Mouse (Mus musculus) cerebellum, adult 9-11 months (tissue): ENCODE results near the gene Sult5a1.

Source experiments
- DNase-seq: peaks from one replicate; pipeline ENCODE4 v3.0.0; 2022

The Sult5a1 gene

GRCm38 (mm10) chr8:123100288-123100687 is 57.8 kb downstream of the Sult5a1 start:
- DNase-seq, result no peak

DNA sequence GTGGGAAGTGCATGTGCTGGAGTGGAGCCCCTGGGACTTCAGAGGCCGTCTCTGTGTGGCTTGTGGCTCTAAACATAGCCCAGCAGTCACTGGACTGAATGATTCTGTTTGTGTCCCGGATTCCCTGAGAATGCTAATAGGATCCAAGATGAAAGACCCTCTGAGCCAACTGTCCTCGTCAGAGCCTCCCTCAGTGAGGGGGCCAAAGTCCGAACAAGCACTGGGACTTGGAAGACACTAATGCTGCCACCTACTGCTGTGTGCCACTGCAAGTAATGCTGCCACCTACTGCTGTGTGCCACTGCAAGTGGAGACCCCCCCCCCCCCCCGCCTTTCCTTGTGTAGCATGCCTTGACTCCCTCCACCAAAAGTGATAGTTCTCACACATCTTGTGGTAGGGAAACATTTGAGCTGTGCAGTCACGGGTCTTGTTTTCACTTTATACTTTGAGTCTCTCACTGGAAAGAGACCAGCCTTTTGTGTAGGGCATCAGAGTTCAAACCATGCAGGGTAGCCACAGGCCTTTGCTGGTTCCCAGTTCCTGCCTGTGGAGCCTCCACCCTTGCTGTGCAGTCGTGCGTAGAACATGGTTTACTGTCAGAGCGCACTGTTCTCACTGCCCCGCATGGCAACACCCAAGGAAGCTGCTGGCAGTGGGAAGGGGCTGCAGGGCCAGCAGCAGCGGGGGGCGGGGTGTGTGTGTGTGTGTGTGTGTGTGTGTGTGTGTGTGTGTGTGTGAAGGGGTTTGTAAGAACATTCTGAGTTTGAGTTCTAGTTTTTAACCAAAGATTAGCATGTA is 60.1 kb downstream of the Sult5a1 start:
- peak; percentile 36 for DNase-seq

- DNase-seq, result no peak
These were observed 60.9 kb downstream of the Sult5a1 start for GRCm38 (mm10) chr8:123097216-123097615.
